Mouse (Mus musculus) naive thymus-derived CD4-positive, alpha-beta T cell, adult 2 months (primary cell): ENCODE measurements at regions not wholly inside any gene's neighbourhood (a gene's known extent, or its start where the extent isn't known, plus 50 kb on each side); places are given as distances from the start of the nearest gene placed in this dataset.

Experiments used
- DNase-seq: peaks from one replicate; pipeline ENCODE4 v3.0.0-alpha.2; 2011; ENCODE audit warnings: low read depth

DNA sequence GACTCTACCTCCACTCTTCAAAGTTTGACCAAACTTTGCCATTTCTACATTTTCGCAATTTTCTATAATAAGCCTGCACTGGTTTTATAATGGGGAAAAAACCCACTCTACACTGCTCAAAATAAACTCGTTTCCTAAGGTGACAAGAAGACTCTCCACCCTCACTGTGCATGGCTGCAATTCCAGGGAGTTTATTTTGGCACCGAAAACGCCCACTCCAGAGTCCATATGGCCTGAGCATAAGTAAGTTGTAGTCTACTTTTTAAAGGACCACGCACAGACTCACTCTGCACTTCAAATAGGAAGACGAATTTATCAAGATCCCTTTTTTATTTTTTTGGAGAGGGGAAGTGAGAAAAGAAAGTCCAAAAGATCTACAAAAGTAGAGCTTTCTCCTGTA, 219.4 kb downstream of the Pdcd6ip start:
- no peak for DNase-seq

DNA sequence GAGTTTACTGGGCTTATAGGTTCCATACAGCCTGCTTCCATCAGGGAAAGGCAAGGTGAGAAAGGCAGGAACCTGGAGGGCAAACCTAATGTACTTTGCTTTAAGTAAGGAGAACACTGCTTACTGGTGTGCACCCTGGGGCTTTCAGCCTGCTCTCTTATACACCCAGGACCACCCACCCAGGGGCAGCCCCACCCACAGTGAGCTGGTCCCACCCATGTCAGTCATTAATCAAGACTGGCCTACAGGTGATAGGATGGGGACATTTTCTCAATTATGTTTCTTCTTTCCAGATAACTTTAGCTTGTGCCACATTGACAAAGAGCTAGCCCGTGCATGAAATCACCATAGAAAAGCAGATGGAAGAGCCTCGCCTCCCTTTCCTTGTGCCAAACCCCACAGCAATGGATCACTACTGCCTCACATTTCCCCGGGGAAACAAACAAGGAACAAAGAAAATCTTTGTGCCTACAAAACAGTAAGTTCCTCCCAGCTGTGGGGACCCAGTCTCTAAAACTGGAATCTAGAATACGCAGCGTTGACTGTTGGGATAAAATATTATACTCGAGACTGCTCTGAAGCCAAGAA, 221.5 kb downstream of the Pdcd6ip start:
- no peak for DNase-seq

- no peak for DNase-seq
These were observed 228.2 kb downstream of the Pdcd6ip start for GRCm38 (mm10) chr9:113479897-113480296.

GRCm38 (mm10) chr9:113478761-113479265, 229.2 kb downstream of the Pdcd6ip start:
- DNase-seq, result no peak

DNA sequence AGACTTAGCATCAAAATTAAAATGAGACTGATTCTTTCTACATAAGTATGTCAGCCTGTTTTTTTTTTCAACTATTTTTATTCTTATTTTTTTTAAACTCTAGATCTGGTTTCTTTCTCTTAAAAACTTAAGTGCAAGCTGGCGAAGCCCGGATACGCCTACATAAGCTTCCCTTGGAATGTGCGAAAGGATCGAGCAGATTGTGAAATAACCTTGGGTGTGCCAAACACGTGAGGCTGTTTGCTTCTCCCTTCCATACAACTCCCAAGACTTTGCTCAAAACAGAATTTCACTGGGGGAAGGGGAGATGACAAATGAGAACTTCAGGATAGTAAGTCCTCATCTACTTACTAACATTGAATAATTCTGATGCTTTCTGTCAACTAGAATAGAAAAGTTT, 236.3 kb downstream of the Pdcd6ip start:
- no peak for DNase-seq

DNA sequence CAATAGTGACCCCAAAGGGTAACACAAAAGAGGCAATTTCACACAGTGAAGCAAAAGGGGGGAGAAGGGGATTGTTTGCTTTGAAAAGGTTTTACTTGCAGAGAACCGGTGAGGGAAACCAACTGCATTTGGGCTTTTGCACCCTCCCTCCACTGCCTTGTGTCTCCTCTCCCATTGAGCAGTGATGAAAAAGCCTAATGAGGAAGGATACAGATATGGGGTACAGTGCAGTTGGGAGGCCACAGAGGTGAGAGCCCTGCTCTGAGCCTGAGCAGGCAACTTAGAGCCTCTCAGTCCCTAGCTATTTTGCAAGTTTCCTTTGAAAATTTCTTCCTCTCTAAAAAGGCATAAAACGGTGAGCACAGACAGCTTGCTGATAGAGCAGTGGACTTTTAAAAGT, 245.2 kb downstream of the Pdcd6ip start:
- DNase-seq, result no peak

DNA sequence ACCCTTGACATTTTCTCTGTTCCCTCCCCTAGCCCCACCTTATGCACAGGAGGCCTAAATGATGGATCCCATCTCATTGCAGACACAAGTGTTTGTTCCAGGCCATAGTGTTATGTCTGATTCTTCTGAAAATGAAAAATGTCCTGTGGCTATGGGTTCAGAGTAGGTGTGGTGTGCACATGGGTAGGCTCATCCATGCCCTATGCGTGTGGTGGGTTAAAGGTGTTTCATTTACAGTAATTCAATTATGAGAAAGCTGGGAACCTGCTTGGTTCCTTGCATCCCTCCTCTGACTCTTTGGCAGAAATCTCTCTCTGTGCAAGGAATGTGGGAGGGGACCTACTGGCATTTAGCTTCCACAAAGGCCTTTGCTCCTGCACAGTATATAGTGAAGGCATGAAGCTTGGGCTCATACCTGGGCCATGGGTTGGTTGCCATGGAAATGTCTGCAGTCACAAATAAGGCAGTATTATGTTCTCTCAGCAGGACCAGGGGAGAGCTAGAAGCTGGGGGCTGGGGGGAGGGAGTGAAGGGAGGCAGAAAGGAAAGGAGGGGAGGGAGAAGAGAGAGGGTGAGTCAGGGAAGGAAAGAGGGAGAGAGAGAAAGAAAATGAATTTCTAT, 245.7 kb downstream of the Pdcd6ip start:
- no peak for DNase-seq

DNA sequence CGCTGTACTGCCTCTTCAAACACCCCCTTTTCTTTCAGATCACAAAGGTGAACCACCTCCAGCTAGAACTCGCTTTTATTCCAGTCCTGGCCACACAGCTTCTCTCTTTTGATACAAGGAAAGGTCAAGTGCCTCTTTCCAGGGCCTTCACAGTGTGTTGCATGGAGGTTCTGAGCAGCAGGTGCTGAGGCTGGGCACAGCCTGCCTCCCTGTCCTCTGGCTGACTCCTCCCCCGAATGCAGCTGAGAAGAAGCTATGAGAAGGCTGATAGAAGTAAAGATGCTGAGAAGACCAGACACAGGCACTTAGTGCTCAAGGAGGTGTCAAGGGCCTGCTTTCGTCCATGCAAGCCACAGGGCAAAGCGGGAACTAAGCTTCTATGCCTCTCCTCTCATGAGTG, 248.2 kb downstream of the Pdcd6ip start:
- no peak for DNase-seq

DNA sequence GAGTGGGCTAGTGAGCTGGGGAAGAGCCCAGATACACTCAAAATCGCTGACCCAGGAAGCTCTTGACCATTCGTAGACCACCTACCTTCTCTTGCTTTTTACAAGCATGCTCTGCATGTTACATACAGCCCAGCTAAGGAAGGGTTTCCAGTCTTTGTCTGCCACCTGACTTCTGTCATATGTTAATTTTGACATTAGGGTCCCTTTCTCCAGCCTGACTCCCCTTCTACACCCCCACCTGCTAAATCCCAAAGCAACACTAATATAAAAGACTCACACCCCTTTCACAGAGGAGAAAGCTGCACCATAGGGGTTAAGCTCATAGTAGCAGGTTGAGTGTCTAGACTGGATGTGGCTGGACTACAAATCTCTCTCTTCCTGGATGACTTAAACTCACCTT, 248.8 kb downstream of the Pdcd6ip start:
- DNase-seq, result no peak

GRCm38 (mm10) chr9:113458741-113459154, 249.3 kb downstream of the Pdcd6ip start:
- DNase-seq, result no peak

GRCm38 (mm10) chr9:113457169-113457850, 250.7 kb downstream of the Pdcd6ip start:
- no peak for DNase-seq

- DNase-seq, result no peak
These were observed 252.5 kb downstream of the Pdcd6ip start for GRCm38 (mm10) chr9:113455577-113455976.

DNA sequence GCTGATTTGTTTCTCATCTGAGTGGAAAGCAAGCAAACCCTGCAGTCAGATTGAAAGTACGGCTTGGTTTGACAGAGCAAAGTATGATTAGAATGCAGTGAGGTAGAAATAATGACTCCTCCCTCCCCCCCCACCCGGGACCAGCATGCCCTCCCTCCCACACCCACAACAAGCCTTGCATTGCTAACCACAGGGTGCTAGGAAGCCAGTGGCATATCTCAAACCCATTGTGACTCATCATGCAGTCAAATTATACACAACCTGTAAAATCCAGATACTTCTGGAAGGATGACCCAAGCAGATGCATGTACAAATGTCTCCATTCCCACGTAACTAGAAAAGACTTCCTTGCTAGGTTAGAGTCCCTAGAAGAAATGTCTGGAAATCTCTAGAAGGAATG, 254.8 kb downstream of the Pdcd6ip start:
- no peak for DNase-seq

DNA sequence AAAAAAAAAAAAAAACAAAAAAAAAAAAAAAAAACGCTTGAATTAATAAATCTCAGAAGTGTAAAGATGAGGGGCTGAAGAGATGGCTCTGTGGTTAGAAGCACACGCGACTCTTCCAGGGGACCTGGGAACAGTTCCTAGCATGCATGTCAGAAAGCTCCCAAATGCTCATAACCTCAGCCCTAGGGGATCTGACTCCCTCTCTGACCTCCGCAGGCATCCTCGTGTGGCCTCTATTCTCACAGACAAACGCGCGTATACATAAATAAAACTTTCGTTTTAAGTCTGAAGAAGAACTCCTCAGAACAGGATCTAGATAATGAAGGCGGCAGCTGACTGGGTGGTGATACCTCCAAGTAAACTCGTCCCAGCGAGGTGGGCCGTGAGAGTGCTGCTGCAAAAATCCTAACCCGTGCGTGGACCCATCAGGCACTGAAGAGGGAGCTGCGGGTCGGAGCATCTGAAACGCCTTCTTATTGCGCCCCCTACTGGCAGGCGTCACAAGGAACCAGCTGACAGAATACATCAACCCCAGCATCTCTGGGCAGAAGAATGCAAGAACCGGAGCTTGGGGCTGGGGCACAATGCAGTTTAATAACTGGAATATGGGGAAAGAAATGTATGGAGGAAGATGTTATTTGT, 266.2 kb downstream of the Pdcd6ip start:
- DNase-seq, result peak; percentile 32

GRCm38 (mm10) chr9:113438394-113438793, 269.7 kb downstream of the Pdcd6ip start:
- DNase-seq, result no peak

DNA sequence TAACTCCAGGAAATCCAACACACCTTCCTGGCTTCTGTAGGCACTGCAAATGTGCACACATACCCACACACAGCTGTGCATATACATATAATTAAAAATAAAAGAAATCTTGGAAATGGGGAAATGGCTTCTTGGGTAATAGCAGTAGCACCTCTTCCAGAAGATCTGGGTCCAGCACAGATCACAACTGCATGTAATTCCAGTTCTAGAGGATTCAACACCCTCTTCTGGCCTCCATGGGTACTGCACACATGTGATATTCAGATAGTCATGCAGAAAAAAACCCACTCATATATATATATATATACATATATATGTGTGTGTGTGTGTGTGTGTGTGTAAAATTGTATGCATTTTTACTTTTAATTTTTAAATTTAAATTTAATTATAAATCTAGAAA, 272.1 kb downstream of the Pdcd6ip start:
- DNase-seq, result no peak

DNA sequence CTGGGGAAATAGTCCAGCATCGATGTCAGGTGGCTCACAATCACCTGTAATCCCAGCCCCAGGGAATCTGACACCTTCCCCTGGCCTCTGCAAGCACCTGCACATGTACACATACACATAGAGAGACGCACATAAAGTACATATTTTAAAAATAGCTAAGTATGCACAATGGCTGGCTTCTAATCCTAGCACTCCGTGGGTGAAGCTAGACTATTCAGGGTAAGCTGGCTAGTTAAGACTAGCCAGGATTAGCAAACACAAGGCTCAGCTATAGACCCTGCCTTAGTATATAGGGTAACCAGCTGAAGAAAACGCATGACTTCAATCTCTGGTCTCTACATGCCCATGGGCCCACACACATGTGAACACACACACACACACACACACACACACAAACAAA, 274.6 kb downstream of the Pdcd6ip start:
- DNase-seq, result no peak

GRCm38 (mm10) chr9:113432601-113433179, 275.4 kb downstream of the Pdcd6ip start:
- DNase-seq, result no peak

DNA sequence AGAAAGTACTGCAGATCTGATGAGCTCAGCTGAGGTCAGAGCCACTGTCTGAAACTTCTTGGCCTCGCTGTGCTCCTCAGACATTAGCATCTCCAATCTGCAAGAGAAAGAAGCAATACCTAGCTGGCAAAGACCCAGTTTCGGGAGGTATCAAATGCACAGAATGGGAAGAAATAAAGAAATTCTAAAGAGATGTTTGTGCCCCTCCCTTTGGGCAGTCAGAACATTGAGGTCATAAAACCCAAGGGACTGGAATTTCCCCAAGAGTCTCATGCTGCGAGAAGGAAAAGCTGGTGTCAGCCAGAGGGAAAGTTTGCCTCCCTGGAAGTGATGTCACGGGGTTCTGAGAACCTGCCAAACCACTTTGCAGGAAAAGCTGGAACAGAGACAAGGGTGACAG, 277.6 kb downstream of the Pdcd6ip start:
- no peak for DNase-seq

DNA sequence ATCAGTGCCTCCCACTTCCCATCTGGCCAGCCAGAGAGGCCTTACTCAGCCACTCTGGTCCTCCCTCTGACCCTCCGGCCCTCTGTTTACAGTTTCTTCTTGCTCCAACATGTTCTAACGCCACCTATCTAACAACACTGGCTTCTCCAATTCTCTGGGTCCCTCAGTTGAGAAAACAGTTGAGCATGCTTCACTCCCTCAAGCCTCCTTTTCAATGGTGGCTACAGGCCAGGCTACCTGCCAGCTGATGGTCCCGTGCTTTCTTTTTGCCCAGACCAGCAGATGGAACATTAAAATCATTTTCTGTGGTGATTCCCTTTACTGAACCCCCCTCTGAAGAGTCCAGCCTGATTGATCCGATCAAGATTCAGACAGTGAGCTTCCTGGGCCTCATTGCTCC, 280.8 kb downstream of the Pdcd6ip start:
- DNase-seq, result no peak

DNA sequence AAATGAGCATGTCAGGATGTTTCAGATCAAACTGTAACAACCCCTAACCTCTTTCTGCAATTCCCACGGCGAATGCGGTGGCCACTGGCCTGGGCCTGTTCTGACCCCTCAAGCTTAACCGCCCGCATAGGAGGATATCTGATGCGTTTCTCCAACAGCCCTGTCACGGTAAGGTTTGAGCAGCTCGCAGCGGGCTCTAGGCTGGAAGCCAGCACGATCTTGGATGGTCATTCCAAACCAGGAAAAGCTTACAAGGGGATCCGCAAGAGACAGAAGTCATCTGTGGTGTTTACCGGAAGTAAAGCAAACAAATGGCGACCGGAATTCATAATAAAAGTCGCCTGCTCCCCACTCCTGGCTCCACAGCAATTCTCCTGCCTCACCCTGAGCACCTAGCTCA, 281.7 kb downstream of the Pdcd6ip start:
- no peak for DNase-seq

DNA sequence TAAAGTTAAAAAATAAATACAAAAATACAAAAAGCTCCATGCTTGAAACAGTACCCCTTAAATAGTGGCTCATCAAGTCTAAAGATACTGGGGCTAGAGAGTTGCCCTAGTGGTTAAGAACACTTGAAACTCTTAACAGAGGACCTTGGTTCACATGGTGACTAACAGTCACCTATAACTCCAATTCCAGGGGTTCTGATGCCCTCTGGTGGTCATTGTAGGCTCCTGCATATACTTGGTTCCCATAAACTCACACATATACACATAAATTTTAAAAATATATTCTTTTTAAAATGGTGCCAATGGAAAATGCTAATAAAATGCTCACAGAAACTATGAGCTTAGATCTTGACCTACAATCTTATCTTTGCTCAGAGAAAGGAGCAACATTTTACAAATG, 286.4 kb downstream of the Pdcd6ip start:
- DNase-seq, result no peak

- DNase-seq, result no peak
These were observed 286.9 kb downstream of the Pdcd6ip start for GRCm38 (mm10) chr9:113421121-113421520.
